Mouse (Mus musculus): Measurements from ENCODE around the gene Gpx6. TPM values are rescaled to one million over a fixed set of nuclear protein-coding genes. Genes with fewer than 3 reads are reported as not detected.

Gpx6 gene
- polyA plus RNA-seq, 1 experiment from 2014 or later: not detected

GRCm38 (mm10) chr13:21275815-21276550, 35.9 kb upstream of the Gpx6 start:
- Histone ChIP-seq H3K36me3 (ENCODE audit: control insufficient read depth, insufficient read depth, low read length) (no peaks in the 10 kb centered on the region), H3K4me3 (ENCODE audit: low read length) (peak overlapping the region; percentile 58), H3K4me1 (replicated peaks; ENCODE audit: control insufficient read depth, insufficient read depth, low read length) (peaks cover 10% of the 10 kb centered on the region), H3K9me3 (ENCODE audit: control insufficient read depth, low read length) (no peaks in the 10 kb centered on the region), H3K27me3 (ENCODE audit: control insufficient read depth, insufficient read depth, low read depth, low read length) (0 out of 2 replicates have a peak, but pooled peaks cover 2% of the 10 kb centered on the region), H3K4me2 (ENCODE audit: low read depth, low read length) (peak overlapping the region; percentile 75), H3K27ac (ENCODE audit: low read length) (no peak overlapping the region), H3K9ac (ENCODE audit: low read length) (peak overlapping the region; percentile 49; the same call in 1 of the 2 replicates)
- ATAC-seq (ENCODE audit: low read depth): peak; percentile 77
- under 1% methylated on average over 25 of the region's 25 CpGs for WGBS

- no peak for ATAC-seq (ENCODE audit: low read depth)
- H3K36me3 ChIP-seq (ENCODE audit: control insufficient read depth, insufficient read depth, low read length): no peaks in the 10 kb centered on the region
- H3K4me1 ChIP-seq (replicated peaks; ENCODE audit: control insufficient read depth, insufficient read depth, low read length): peaks cover 10% of the 10 kb centered on the region
- H3K9ac ChIP-seq (ENCODE audit: low read length): peak overlapping the region; percentile 49; the same call in 1 of the 2 replicates
- 0 out of 2 replicates have a peak, but pooled peaks cover 2% of the 10 kb centered on the region for H3K27me3 ChIP-seq (ENCODE audit: control insufficient read depth, insufficient read depth, low read depth, low read length)
- peak overlapping the region; percentile 75 for H3K4me2 ChIP-seq (ENCODE audit: low read depth, low read length)
- H3K4me3 ChIP-seq (ENCODE audit: low read length): peak overlapping the region; percentile 58
- no peak overlapping the region for H3K27ac ChIP-seq (ENCODE audit: low read length)
- H3K9me3 ChIP-seq (ENCODE audit: control insufficient read depth, low read length): no peaks in the 10 kb centered on the region
- WGBS: 0% methylated on average over 9 of the region's 9 CpGs
Measured at GRCm38 (mm10) chr13:21276551-21276950, 35.4 kb upstream of the Gpx6 start.

GRCm38 (mm10) chr13:21279076-21279475, 32.8 kb upstream of the Gpx6 start:
- Histone ChIP-seq H3K9ac (ENCODE audit: low read length) (peak overlapping the region; percentile 42; the same call in 1 of the 2 replicates), H3K4me3 (ENCODE audit: low read length) (peak overlapping the region; percentile 53), H3K27me3 (ENCODE audit: control insufficient read depth, insufficient read depth, low read depth, low read length) (no peaks in the 10 kb centered on the region), H3K27ac (ENCODE audit: low read length) (no peak overlapping the region), H3K9me3 (ENCODE audit: control insufficient read depth, low read length) (no peaks in the 10 kb centered on the region), H3K4me1 (replicated peaks; ENCODE audit: control insufficient read depth, insufficient read depth, low read length) (peaks cover 10% of the 10 kb centered on the region), H3K4me2 (ENCODE audit: low read depth, low read length) (peak overlapping the region; percentile 68), H3K36me3 (ENCODE audit: control insufficient read depth, insufficient read depth, low read length) (no peaks in the 10 kb centered on the region)
- 4% methylated on average over 8 of the region's 8 CpGs for WGBS
- no peak for ATAC-seq (ENCODE audit: low read depth)

- under 1% methylated on average over 13 of the region's 13 CpGs for WGBS
- Histone ChIP-seq H3K27ac (ENCODE audit: low read length) (no peak overlapping the region), H3K4me3 (ENCODE audit: low read length) (peak overlapping the region; percentile 53), H3K9ac (ENCODE audit: low read length) (peak overlapping the region; percentile 42; the same call in 1 of the 2 replicates), H3K36me3 (ENCODE audit: control insufficient read depth, insufficient read depth, low read length) (no peaks in the 10 kb centered on the region), H3K27me3 (ENCODE audit: control insufficient read depth, insufficient read depth, low read depth, low read length) (no peaks in the 10 kb centered on the region), H3K4me1 (replicated peaks; ENCODE audit: control insufficient read depth, insufficient read depth, low read length) (peaks cover 10% of the 10 kb centered on the region), H3K9me3 (ENCODE audit: control insufficient read depth, low read length) (no peaks in the 10 kb centered on the region), H3K4me2 (ENCODE audit: low read depth, low read length) (peak overlapping the region; percentile 68)
- ATAC-seq (ENCODE audit: low read depth): peak; percentile 55
Measured at GRCm38 (mm10) chr13:21279559-21279958, 32.4 kb upstream of the Gpx6 start.

GRCm38 (mm10) chr13:21292631-21293030, 19.3 kb upstream of the Gpx6 start, which contains the start of gene Gpx5:
Gene Gpx5, minus strand, starts transcription at chr13:21292731.
- H3K4me2 ChIP-seq (ENCODE audit: low read depth, low read length): no peak within 1 kb of the TSS
- ATAC-seq (ENCODE audit: low read depth): no peak
- no peaks in the 10 kb centered on the region for H3K9me3 ChIP-seq (ENCODE audit: control insufficient read depth, low read length)
- H3K4me1 ChIP-seq (replicated peaks; ENCODE audit: control insufficient read depth, insufficient read depth, low read length): no peaks in the 10 kb centered on the region
- 86% methylated on average over 6 of the region's 6 CpGs for WGBS
- H3K36me3 ChIP-seq (ENCODE audit: control insufficient read depth, insufficient read depth, low read length): no peaks in the 10 kb centered on the region
- H3K4me3 ChIP-seq (ENCODE audit: low read length): no peak within 1 kb of the TSS
- H3K27me3 ChIP-seq (ENCODE audit: control insufficient read depth, insufficient read depth, low read depth, low read length): no peaks in the 10 kb centered on the region
- no peak within 1 kb of the TSS for H3K27ac ChIP-seq (ENCODE audit: low read length)
- H3K9ac ChIP-seq (ENCODE audit: low read length): no peak within 1 kb of the TSS

GRCm38 (mm10) chr13:21298557-21298956, 13.4 kb upstream of the Gpx6 start:
- no peaks in the 10 kb centered on the region for H3K4me1 ChIP-seq (replicated peaks; ENCODE audit: control insufficient read depth, insufficient read depth, low read length)
- H3K4me2 ChIP-seq (ENCODE audit: low read depth, low read length): no peak overlapping the region
- no peak overlapping the region for H3K9ac ChIP-seq (ENCODE audit: low read length)
- H3K9me3 ChIP-seq (ENCODE audit: control insufficient read depth, low read length): no peaks in the 10 kb centered on the region
- WGBS: 34% methylated on average over 3 of the region's 3 CpGs
- H3K36me3 ChIP-seq (ENCODE audit: control insufficient read depth, insufficient read depth, low read length): no peaks in the 10 kb centered on the region
- H3K27ac ChIP-seq (ENCODE audit: low read length): no peak overlapping the region
- H3K4me3 ChIP-seq (ENCODE audit: low read length): no peak overlapping the region
- no peak for ATAC-seq (ENCODE audit: low read depth)
- no peaks in the 10 kb centered on the region for H3K27me3 ChIP-seq (ENCODE audit: control insufficient read depth, insufficient read depth, low read depth, low read length)

- Histone ChIP-seq H3K36me3 (ENCODE audit: control insufficient read depth, insufficient read depth, low read length) (no peaks in the 10 kb centered on the region), H3K9me3 (ENCODE audit: control insufficient read depth, low read length) (no peaks in the 10 kb centered on the region), H3K27me3 (ENCODE audit: control insufficient read depth, insufficient read depth, low read depth, low read length) (no peaks in the 10 kb centered on the region), H3K27ac (ENCODE audit: low read length) (no peak overlapping the region), H3K9ac (ENCODE audit: low read length) (no peak overlapping the region), H3K4me2 (ENCODE audit: low read depth, low read length) (no peak overlapping the region), H3K4me3 (ENCODE audit: low read length) (no peak overlapping the region), H3K4me1 (replicated peaks; ENCODE audit: control insufficient read depth, insufficient read depth, low read length) (no peaks in the 10 kb centered on the region)
- ATAC-seq (ENCODE audit: low read depth): no peak
- 52% methylated on average over 3 of the region's 3 CpGs for WGBS
Measured at GRCm38 (mm10) chr13:21304483-21305066, 7.3 kb upstream of the Gpx6 start.

- no peak overlapping the region for H3K27ac ChIP-seq (ENCODE audit: low read length)
- no peak overlapping the region for H3K4me2 ChIP-seq (ENCODE audit: low read depth, low read length)
- no peaks in the 10 kb centered on the region for H3K36me3 ChIP-seq (ENCODE audit: control insufficient read depth, insufficient read depth, low read length)
- H3K9me3 ChIP-seq (ENCODE audit: control insufficient read depth, low read length): no peaks in the 10 kb centered on the region
- no peaks in the 10 kb centered on the region for H3K27me3 ChIP-seq (ENCODE audit: control insufficient read depth, insufficient read depth, low read depth, low read length)
- WGBS: 56% methylated on average over 2 of the region's 2 CpGs
- H3K9ac ChIP-seq (ENCODE audit: low read length): no peak overlapping the region
- no peak for ATAC-seq (ENCODE audit: low read depth)
- H3K4me3 ChIP-seq (ENCODE audit: low read length): no peak overlapping the region
- H3K4me1 ChIP-seq (replicated peaks; ENCODE audit: control insufficient read depth, insufficient read depth, low read length): no peaks in the 10 kb centered on the region
Measured at GRCm38 (mm10) chr13:21309788-21310187, 2.1 kb upstream of the Gpx6 start.

- no peak overlapping the region for H3K4me2 ChIP-seq (ENCODE audit: low read depth, low read length)
- WGBS: 33% methylated on average over 4 of the region's 5 CpGs
- no peak for ATAC-seq (ENCODE audit: low read depth)
- no peak overlapping the region for H3K9ac ChIP-seq (ENCODE audit: low read length)
- H3K4me1 ChIP-seq (replicated peaks; ENCODE audit: control insufficient read depth, insufficient read depth, low read length): no peaks in the 10 kb centered on the region
- H3K27me3 ChIP-seq (ENCODE audit: control insufficient read depth, insufficient read depth, low read depth, low read length): no peaks in the 10 kb centered on the region
- H3K36me3 ChIP-seq (ENCODE audit: control insufficient read depth, insufficient read depth, low read length): no peaks in the 10 kb centered on the region
- H3K9me3 ChIP-seq (ENCODE audit: control insufficient read depth, low read length): no peaks in the 10 kb centered on the region
- no peak overlapping the region for H3K27ac ChIP-seq (ENCODE audit: low read length)
- H3K4me3 ChIP-seq (ENCODE audit: low read length): no peak overlapping the region
Measured at GRCm38 (mm10) chr13:21312854-21313253, 929 bp downstream of the Gpx6 start.
